Mouse (Mus musculus) CH12.LX (cell line): ENCODE measurements around the gene Arhgef7. TPM values are rescaled to one million over a fixed set of nuclear protein-coding genes. Genes with fewer than 3 reads are reported as not detected.
A peak's percentile ranks its signal among the peaks of the same experiment; 100 is the strongest.

Experiments used
- DNase-seq: peaks from one replicate; pipeline ENCODE4 v3.0.0-alpha.2; 2013; ENCODE audit errors: extremely low read depth
- H3K27ac ChIP-seq: 2 replicates; pipeline ENCODE4 v1.5.1; 2012; ENCODE audit warnings: low read depth, mild to moderate bottlenecking, control low read depth, moderate library complexity; ENCODE audit not compliant: insufficient read depth
- H3K27me3 ChIP-seq: replicated peaks from 2 replicates; pipeline ENCODE3; 2012; ENCODE audit warnings: inconsistent platforms
- H3K36me3 ChIP-seq, 2 experiments: replicated peaks in 1 of 2; 2 replicates each; pipeline versions ENCODE3 to v1.6.1; 2012; ENCODE audit warnings: inconsistent platforms in 1 of 2, low read length in 1 of 2, mild to moderate bottlenecking in 1 of 2, mixed read lengths in 1 of 2, moderate library complexity in 1 of 2; ENCODE audit not compliant: control insufficient read depth in 1 of 2, insufficient read depth in 1 of 2
- H3K4me1 ChIP-seq, 2 experiments: 2 replicates each; pipeline ENCODE4 v1.6.1; 2012; ENCODE audit warnings: inconsistent platforms in 1 of 2, moderate library complexity in 1 of 2; ENCODE audit not compliant: insufficient read depth in 2 of 2, control insufficient read depth in 1 of 2
- H3K4me2 ChIP-seq: 2 replicates; pipeline ENCODE4 v1.6.1; 2012; ENCODE audit warnings: low read depth, mild to moderate bottlenecking, control low read depth; ENCODE audit not compliant: poor library complexity, insufficient read depth, severe bottlenecking
- H3K4me3 ChIP-seq, 3 experiments: fragments of 150-350 bp in 1 of 3; sonication (generic) in 1 of 3; replicated peaks in 1 of 3; 2 replicates each; pipeline versions ENCODE3 to v1.5.1; 2011 to 2012; ENCODE audit warnings: low read depth in 2 of 3, low read length in 2 of 3, mild to moderate bottlenecking in 2 of 3, moderate library complexity in 2 of 3, control low read depth in 1 of 3, improper control_type of control experiment in 1 of 3, inconsistent platforms in 1 of 3, mixed read lengths in 1 of 3; ENCODE audit not compliant: poor library complexity in 1 of 3
- H3K79me2 ChIP-seq: replicated peaks from 2 replicates; pipeline ENCODE4 v1.6.1; 2012; ENCODE audit warnings: mild to moderate bottlenecking, moderate library complexity; ENCODE audit not compliant: control insufficient read depth, poor library complexity, insufficient read depth, severe bottlenecking; ENCODE audit errors: extremely low read depth
- H3K9ac ChIP-seq: 2 replicates; pipeline ENCODE4 v1.6.1; 2012; ENCODE audit warnings: low read depth, mild to moderate bottlenecking, control low read depth, moderate library complexity; ENCODE audit not compliant: insufficient read depth
- H3K9me3 ChIP-seq: replicated peaks from 2 replicates; pipeline ENCODE3; 2012; ENCODE audit warnings: low read length, inconsistent platforms, mixed read lengths
- BHLHE40 ChIP-seq: IDR thresholded peaks from 2 replicates; pipeline ENCODE4 v1.6.1; 2011; ENCODE audit warnings: mild to moderate bottlenecking, low read depth, low read length, improper control_type of control experiment
- CHD1 ChIP-seq: IDR thresholded peaks from 2 replicates; pipeline ENCODE4 v1.6.1; 2012; ENCODE audit warnings: low read depth, low read length, improper control_type of control experiment, inconsistent platforms
- CHD2 ChIP-seq: IDR thresholded peaks from 2 replicates; pipeline ENCODE4 v1.6.1; 2011; ENCODE audit warnings: low read length, improper control_type of control experiment
- CTCF ChIP-seq, 2 experiments: IDR thresholded peaks in 1 of 2; conservative IDR thresholded peaks in 1 of 2; 2 replicates each; pipeline ENCODE4 v1.5.1; 2011 to 2012; ENCODE audit warnings: low read depth in 2 of 2, low read length in 2 of 2, improper control_type of control experiment in 1 of 2, inconsistent platforms in 1 of 2, mild to moderate bottlenecking in 1 of 2, moderate library complexity in 1 of 2
- E2F4 ChIP-seq: IDR thresholded peaks from 2 replicates; pipeline ENCODE4 v1.6.1; 2011; ENCODE audit warnings: low read depth, low read length, improper control_type of control experiment; ENCODE audit not compliant: insufficient replicate concordance
- ELF1 ChIP-seq: IDR thresholded peaks from 2 replicates; pipeline ENCODE4 v1.6.1; 2014; ENCODE audit warnings: low read depth, mild to moderate bottlenecking, inconsistent platforms, low read length, improper control_type of control experiment
- EP300 ChIP-seq: IDR thresholded peaks from 2 replicates; pipeline ENCODE4 v1.6.1; 2011; ENCODE audit warnings: low read length, improper control_type of control experiment
- ETS1 ChIP-seq: conservative IDR thresholded peaks from 2 replicates; pipeline ENCODE4 v1.6.1; 2012; ENCODE audit warnings: low read depth, mild to moderate bottlenecking, inconsistent platforms, low read length, improper control_type of control experiment, moderate library complexity
- HCFC1 ChIP-seq: IDR thresholded peaks from 2 replicates; pipeline ENCODE4 v1.6.1; 2012; ENCODE audit warnings: low read depth, mild to moderate bottlenecking, inconsistent platforms, low read length, improper control_type of control experiment
- JUND ChIP-seq: conservative IDR thresholded peaks from 2 replicates; pipeline ENCODE4 v1.6.1; 2011; ENCODE audit warnings: low read depth, low read length, improper control_type of control experiment
- MAFK ChIP-seq: IDR thresholded peaks from 2 replicates; pipeline ENCODE4 v1.6.1; 2011; ENCODE audit warnings: low read length, improper control_type of control experiment; ENCODE audit not compliant: insufficient replicate concordance
- MAX ChIP-seq: IDR thresholded peaks from 2 replicates; pipeline ENCODE4 v1.6.1; 2011; ENCODE audit warnings: low read length, improper control_type of control experiment
- MEF2A ChIP-seq: IDR thresholded peaks from 2 replicates; pipeline ENCODE4 v1.6.1; 2014; ENCODE audit warnings: low read depth, mild to moderate bottlenecking, inconsistent platforms, low read length, improper control_type of control experiment, borderline replicate concordance
- MYC ChIP-seq: IDR thresholded peaks from 2 replicates; pipeline ENCODE4 v1.6.1; 2011; ENCODE audit warnings: low read depth, mild to moderate bottlenecking, improper control_type of control experiment, low read length
- NELFE ChIP-seq: IDR thresholded peaks from 2 replicates; pipeline ENCODE4 v1.6.1; 2011; ENCODE audit warnings: low read depth, low read length, improper control_type of control experiment
- NRF1 ChIP-seq: IDR thresholded peaks from 2 replicates; pipeline ENCODE4 v1.6.1; 2014; ENCODE audit warnings: low read depth, mild to moderate bottlenecking, inconsistent platforms, low read length, improper control_type of control experiment, moderate library complexity
- PAX5 ChIP-seq: IDR thresholded peaks from 2 replicates; pipeline ENCODE4 v1.6.1; 2012; ENCODE audit warnings: low read length, inconsistent platforms, mixed read lengths
- POLR2A ChIP-seq: IDR thresholded peaks from 2 replicates; pipeline ENCODE4 v1.6.1; 2011; ENCODE audit warnings: low read depth, mild to moderate bottlenecking, improper control_type of control experiment, low read length
- SMC3 ChIP-seq: IDR thresholded peaks from 2 replicates; pipeline ENCODE4 v1.6.1; 2011; ENCODE audit warnings: low read depth, low read length, improper control_type of control experiment
- TBP ChIP-seq: conservative IDR thresholded peaks from 2 replicates; pipeline ENCODE4 v1.6.1; 2011; ENCODE audit warnings: low read depth, low read length, improper control_type of control experiment
- USF1 ChIP-seq: IDR thresholded peaks from 2 replicates; pipeline ENCODE4 v1.6.1; 2014; ENCODE audit warnings: low read depth, mild to moderate bottlenecking, inconsistent platforms, low read length, improper control_type of control experiment
- ZC3H11A ChIP-seq: IDR thresholded peaks from 2 replicates; pipeline ENCODE4 v1.6.1; 2012; ENCODE audit warnings: low read depth, mild to moderate bottlenecking, inconsistent platforms, low read length, improper control_type of control experiment
- ZKSCAN1 ChIP-seq: IDR thresholded peaks from 2 replicates; pipeline ENCODE4 v1.6.1; 2012; ENCODE audit warnings: low read depth, inconsistent platforms, low read length, improper control_type of control experiment, borderline replicate concordance
- dilution Hi-C: fragments of 300-500 bp; cut with MboI; formaldehyde crosslinking; loops from 2 replicates; pipeline ENCODE4 v1.14.3; 2020; ENCODE audit warnings: low sequenced_read_pairs; ENCODE audit not compliant: extremely low pct_unique_long_range_greater_than_20kb, extremely low pct_ligation_motif_present
- in situ Hi-C: fragments of 300-500 bp; cut with MboI; formaldehyde crosslinking; loops from 3 replicates; pipeline ENCODE4 v1.14.3; 2019; ENCODE audit warnings: low sequenced_read_pairs, low pct_ligation_motif_present, low pct_unique_long_range_greater_than_20kb, mixed read lengths
- polyA plus RNA-seq: library from polyadenylated mRNA; unstranded; fragments of >175 nt; gene quantifications from 2 replicates; pipeline ENCODE4 v1.2.1, GENCODE M21; 2012; ENCODE audit warnings: low read depth; ENCODE audit not compliant: insufficient read length
- total RNA-seq, 2 experiments: library from RNA; depleted of rRNA; stranded (reverse); fragments of 300-350 nt in 1 of 2; fragments of >200 nt in 1 of 2; gene quantifications; 2 replicates each; pipeline ENCODE4 v1.2.3; 2012 to 2014

The Arhgef7 gene
- total and polyA plus RNA-seq, 3 experiments: 8.5 to 28.7 (median 17.0) TPM

DNA sequence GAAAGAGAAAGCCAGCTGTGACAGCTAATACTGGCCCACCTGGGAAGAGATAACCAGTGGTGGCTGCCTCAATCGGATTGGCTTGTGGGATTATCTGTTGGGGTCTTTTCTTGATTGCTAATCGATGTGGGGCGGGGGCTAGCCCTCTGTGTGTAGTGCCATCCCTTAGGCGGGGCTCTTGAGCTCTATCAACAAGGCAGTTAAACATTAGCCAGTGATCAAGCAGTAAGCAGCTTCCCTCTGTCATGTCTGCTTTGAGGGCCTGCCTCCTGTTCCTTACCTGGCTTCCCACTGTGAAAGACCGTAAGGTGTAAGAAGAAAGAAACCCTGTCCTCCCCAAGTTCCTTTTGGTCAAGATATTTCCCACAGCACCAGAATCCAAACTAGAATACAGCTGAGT lies 17.1 kb upstream of the Arhgef7 start:
- no peak overlapping the region for H3K4me3 ChIP-seq
- H3K9me3 ChIP-seq: peaks cover 2% of the 10 kb centered on the region
- no peak overlapping the region for H3K9ac ChIP-seq
- peaks cover 64% of the 10 kb centered on the region for H3K27me3 ChIP-seq
- H3K27ac ChIP-seq: no peak overlapping the region
- TF ChIP-seq MAX (no peak), ETS1 (no peak), BHLHE40 (no peak), MEF2A (no peak), MYC (no peak), POLR2A (no peak), SMC3 (no peak), E2F4 (no peak), ZKSCAN1 (no peak), CHD1 (no peak), MAFK (no peak), ELF1 (no peak), USF1 (no peak), NELFE (no peak), TBP (no peak)
- in situ Hi-C loops (no loop called here), dilution Hi-C loops (no loop called here)
- no peaks in the 10 kb centered on the region for H3K36me3 ChIP-seq
- H3K4me1 ChIP-seq: no peaks in the 10 kb centered on the region
- DNase-seq: no peak
- H3K79me2 ChIP-seq: no peaks in the 10 kb centered on the region
- no peak overlapping the region for H3K4me2 ChIP-seq

DNA sequence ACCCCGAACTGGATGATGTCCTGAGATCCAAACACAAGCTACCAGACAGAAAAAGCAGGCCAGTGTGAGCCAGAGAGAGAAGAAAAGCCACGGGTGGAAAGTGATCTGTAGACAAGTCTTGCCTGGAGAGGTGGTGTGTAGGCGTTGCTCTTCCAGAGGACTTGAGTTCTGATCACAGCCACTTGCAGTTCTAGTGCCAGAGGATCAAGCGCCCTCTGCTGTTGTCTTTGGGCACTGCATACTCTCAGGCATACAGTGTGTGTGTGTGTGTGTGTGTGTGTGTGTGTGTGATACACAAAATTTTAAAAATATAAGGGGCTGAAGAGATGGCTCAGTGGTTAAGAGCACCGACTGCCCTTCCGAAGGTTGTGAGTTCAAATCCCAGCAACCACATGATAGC lies 15.3 kb upstream of the Arhgef7 start:
- Histone ChIP-seq H3K79me2 (no peaks in the 10 kb centered on the region), H3K36me3 (no peaks in the 10 kb centered on the region), H3K27me3 (peaks cover 64% of the 10 kb centered on the region), H3K4me2 (no peak overlapping the region), H3K9ac (no peak overlapping the region), H3K27ac (no peak overlapping the region), H3K4me3 (no peak overlapping the region), H3K4me1 (no peaks in the 10 kb centered on the region), H3K9me3 (peaks cover 2% of the 10 kb centered on the region)
- dilution Hi-C loops: no loop called here
- in situ Hi-C loops: no loop called here
- DNase-seq: peak; percentile 26
- TF ChIP-seq JUND (no peak), CHD2 (no peak), SMC3 (peak; percentile 19), CTCF (conservative IDR thresholded peaks at IDR 0.05 in 1 of 2, IDR thresholded peaks at IDR 0.05 in 1 of 2; ENCODE audit: low read depth in 2 of 2, low read length in 2 of 2) (peak; percentile 32 to 58; a peak in 2 of 4 replicates), USF1 (no peak), NRF1 (no peak), ZC3H11A (no peak), MYC (no peak), HCFC1 (no peak), PAX5 (no peak), EP300 (no peak), CHD1 (no peak), ETS1 (no peak)
